Mouse (Mus musculus) E14TG2a.4 (cell line): Measurements from ENCODE around the gene Urb2.

ENCODE experiments used
- CTCF ChIP-seq: conservative IDR thresholded peaks from 2 replicates; pipeline ENCODE4 v1.5.1; 2014; ENCODE audit warnings: low read length
- NANOG ChIP-seq: IDR thresholded peaks from 2 replicates; pipeline ENCODE4 v1.6.1; 2014; ENCODE audit warnings: borderline replicate concordance, low read length, mixed read lengths
- POU5F1 ChIP-seq: IDR thresholded peaks from 2 replicates; pipeline ENCODE4 v1.6.1; 2014; ENCODE audit warnings: low read length, borderline replicate concordance

- no peak for TF ChIP-seq CTCF
- TF ChIP-seq POU5F1 = no peak
- TF ChIP-seq NANOG = no peak
Measured at GRCm38 (mm10) chr8:124077377-124077776, 56.1 kb downstream of the Urb2 start.
